Mouse (Mus musculus) brain, embryonic 14.5 days (tissue): ENCODE measurements at regions not wholly inside any gene's neighbourhood (a gene's known extent, or its start where the extent isn't known, plus 50 kb on each side); places are given as distances from the start of the nearest gene placed in this dataset.

Source experiments
- DNase-seq: peaks from one replicate; pipeline ENCODE4 v3.0.0-alpha.2; 2011; ENCODE audit warnings: low read depth
- CTCF ChIP-seq: fragments of 200-500 bp; IDR thresholded peaks from 2 replicates; pipeline ENCODE4 v1.5.1; 2012; ENCODE audit warnings: inconsistent platforms, mild to moderate bottlenecking, moderate library complexity, borderline replicate concordance; ENCODE audit not compliant: insufficient read depth, insufficient read length; ENCODE audit errors: extremely low read depth
- POLR2A ChIP-seq: fragments of 200-500 bp; IDR thresholded peaks from 2 replicates; pipeline ENCODE4 v1.6.1; 2012; ENCODE audit warnings: mild to moderate bottlenecking, inconsistent platforms, borderline replicate concordance; ENCODE audit not compliant: poor library complexity, insufficient read depth, insufficient read length, severe bottlenecking; ENCODE audit errors: extremely low read depth

GRCm38 (mm10) chrX:10770575-10770974 lies 55.8 kb downstream of the Mid1ip1 start:
- DNase-seq: no peak
- no peak for TF ChIP-seq CTCF
- no peak for TF ChIP-seq POLR2A

GRCm38 (mm10) chrX:10775714-10776515 lies 61.1 kb downstream of the Mid1ip1 start:
- peak; percentile 50 for DNase-seq

GRCm38 (mm10) chrX:10776516-10776818 lies 61.7 kb downstream of the Mid1ip1 start:
- no peak for DNase-seq

More at GRCm38 (mm10) chrX:10775714-10776515, 61.1 kb downstream of the Mid1ip1 start:
- TF ChIP-seq CTCF: no peak

GRCm38 (mm10) chrX:10778014-10778413 lies 63.2 kb downstream of the Mid1ip1 start:
- DNase-seq: no peak
- no peak for TF ChIP-seq POLR2A

More at GRCm38 (mm10) chrX:10776516-10776818, 61.7 kb downstream of the Mid1ip1 start:
- no peak for TF ChIP-seq CTCF
- no peak for TF ChIP-seq POLR2A

- TF ChIP-seq POLR2A: no peak
- TF ChIP-seq CTCF: no peak
- DNase-seq: no peak
Measured at GRCm38 (mm10) chrX:10786359-10786758, 71.5 kb downstream of the Mid1ip1 start.

GRCm38 (mm10) chrX:10787057-10787456 lies 72.2 kb downstream of the Mid1ip1 start:
- DNase-seq: no peak
- TF ChIP-seq POLR2A (no peak), CTCF (peak; percentile 5; the same call in 1 of the 2 replicates)

- DNase-seq: peak; percentile 37
Measured at GRCm38 (mm10) chrX:10820313-10820920, 105.6 kb downstream of the Mid1ip1 start.

GRCm38 (mm10) chrX:10833681-10834080 lies 118.9 kb downstream of the Mid1ip1 start:
- DNase-seq: no peak
- TF ChIP-seq CTCF: no peak
- TF ChIP-seq POLR2A: no peak

More at GRCm38 (mm10) chrX:10820313-10820920, 105.6 kb downstream of the Mid1ip1 start:
- no peak for TF ChIP-seq CTCF
- no peak for TF ChIP-seq POLR2A

- DNase-seq: no peak
- TF ChIP-seq POLR2A (no peak), CTCF (no peak)
Measured at GRCm38 (mm10) chrX:10857089-10857488, 142.3 kb downstream of the Mid1ip1 start.

- TF ChIP-seq CTCF: no peak
- TF ChIP-seq POLR2A: no peak
- DNase-seq: no peak
Measured at GRCm38 (mm10) chrX:10857668-10858067, 142.9 kb downstream of the Mid1ip1 start.

- TF ChIP-seq CTCF (no peak), POLR2A (no peak)
- no peak for DNase-seq
Measured at GRCm38 (mm10) chrX:10871613-10872012, 156.8 kb downstream of the Mid1ip1 start.

GRCm38 (mm10) chrX:10877856-10878255 lies 163.0 kb downstream of the Mid1ip1 start:
- DNase-seq: peak; percentile 27
- TF ChIP-seq POLR2A (no peak), CTCF (no peak)

GRCm38 (mm10) chrX:10878922-10879321 lies 164.1 kb downstream of the Mid1ip1 start:
- no peak for DNase-seq
- TF ChIP-seq CTCF: no peak
- no peak for TF ChIP-seq POLR2A
